ENCODE assay signal across 26 mouse cellular contexts in genomic region chr12:54472407-54472806, GRCm38 (mm10).
A peak's percentile ranks its signal among the peaks of the same experiment; 100 is the strongest.
DNase-seq lines count a peak whose midpoint lies in the region; ATAC-seq lines count a peak whose summit lies in the region.
"Had no signal": no experiment of that assay in that cellular context is flagged by ENCODE, and none has a peak within 500 bp of the region (broad histone marks: within the 10 kb centered on the region; RNA-seq: fewer than 3 reads in every experiment).

No protein-coding gene starts in this region.

- H3K36me3 ChIP-seq in megakaryocyte, embryonic 14.5 days (replicated peaks; ENCODE audit: low read length): no peaks in the 10 kb centered on the region
- no peaks in the 10 kb centered on the region for H3K36me3 ChIP-seq in forebrain, embryonic 15.5 days
- H3K36me3 ChIP-seq: embryonic facial prominence, embryonic 12.5 days; embryonic facial prominence, embryonic 15.5 days; G1E; heart, embryonic 10.5 days; heart, embryonic 13.5 days had no signal

- no peak overlapping the region for H3K4me2 ChIP-seq in forebrain, embryonic 15.5 days (replicated peaks)
- H3K4me2 ChIP-seq: embryonic facial prominence, embryonic 12.5 days; embryonic facial prominence, embryonic 15.5 days; heart, embryonic 13.5 days; hindbrain, embryonic 14.5 days had no signal

- ATAC-seq in common myeloid progenitor, adult 5-6 weeks (replicated peaks; ENCODE audit: low read depth, poor library complexity, severe bottlenecking): peak; percentile 72
- no peak for ATAC-seq in forebrain, embryonic 15.5 days (replicated peaks)
- ATAC-seq: forebrain, embryonic 14.5 days; hindbrain, postnatal 0 days had no signal

- H3K4me3 ChIP-seq in megakaryocyte, embryonic 14.5 days (replicated peaks): peak overlapping the region; percentile 40
- H3K4me3 ChIP-seq in forebrain, embryonic 15.5 days: no peak overlapping the region
- H3K4me3 ChIP-seq: embryonic facial prominence, embryonic 12.5 days; embryonic facial prominence, embryonic 15.5 days; heart, adult 2 months; heart, embryonic 10.5 days; heart, embryonic 13.5 days had no signal

- H3K4me1 ChIP-seq in megakaryocyte, embryonic 14.5 days: peaks cover 26% of the 10 kb centered on the region
- no peaks in the 10 kb centered on the region for H3K4me1 ChIP-seq in forebrain, embryonic 15.5 days
- H3K4me1 ChIP-seq: embryonic facial prominence, embryonic 12.5 days; embryonic facial prominence, embryonic 15.5 days; heart, embryonic 10.5 days; heart, embryonic 13.5 days had no signal

- no peak overlapping the region for H3K9ac ChIP-seq in forebrain, embryonic 15.5 days (replicated peaks)
- H3K9ac ChIP-seq: embryonic facial prominence, embryonic 12.5 days; embryonic facial prominence, embryonic 15.5 days; heart, embryonic 13.5 days; hindbrain, embryonic 14.5 days had no signal

- DNase-seq in thymus, postnatal 0 days (ENCODE audit: low spot score): peak; percentile 22
- no peak for DNase-seq in thymus, postnatal 10 days (ENCODE audit: low spot score in 2 of 2)
- DNase-seq in right cerebral cortex, adult 18-20 months: no peak
- no peak for DNase-seq in Muller cell, postnatal 12 days (ENCODE audit: inconsistent ontology term)
- DNase-seq: adrenal gland, adult 2 months; adrenal gland, postnatal 14 days; cerebellum, adult 11-12 months; cerebellum, adult 8-10 months; cerebellum, postnatal 10 days; cerebellum, postnatal 36 days; gastrocnemius, postnatal 25 days; heart, adult 2 months; heart, postnatal 14 days; heart, postnatal 4 days had no signal

- no peak overlapping the region for H3K27ac ChIP-seq in forebrain, embryonic 15.5 days (replicated peaks)
- H3K27ac ChIP-seq: embryonic facial prominence, embryonic 12.5 days; embryonic facial prominence, embryonic 15.5 days; heart, adult 2 months; heart, embryonic 10.5 days; heart, embryonic 13.5 days; hindbrain, embryonic 14.5 days; hindbrain, postnatal 0 days had no signal

- peaks cover 25% of the 10 kb centered on the region for H3K9me3 ChIP-seq in megakaryocyte, embryonic 14.5 days
- H3K9me3 ChIP-seq in forebrain, embryonic 15.5 days: no peaks in the 10 kb centered on the region
- H3K9me3 ChIP-seq: embryonic facial prominence, embryonic 12.5 days; embryonic facial prominence, embryonic 15.5 days; heart, embryonic 13.5 days had no signal

- H3K27me3 ChIP-seq in megakaryocyte, embryonic 14.5 days (replicated peaks): no peaks in the 10 kb centered on the region
- no peaks in the 10 kb centered on the region for H3K27me3 ChIP-seq in forebrain, embryonic 15.5 days
- H3K27me3 ChIP-seq: CH12.LX; embryonic facial prominence, embryonic 12.5 days; embryonic facial prominence, embryonic 15.5 days; heart, embryonic 13.5 days had no signal

- WGBS in forebrain, embryonic 15.5 days: 89% methylated on average over 3 of the region's 3 CpGs
